Mouse (Mus musculus): ENCODE results near the gene Tmem207. TPM values are rescaled to one million over a fixed set of nuclear protein-coding genes. Genes with fewer than 3 reads are reported as not detected.
"Not testable (repeated sequence)": the region's sequence is repeated elsewhere in the genome, so short reads cannot be mapped to it uniquely, and the experiment has no call there.

Gene Tmem207
- polyA plus RNA-seq, 1 experiment from 2014 or later = not detected

DNA sequence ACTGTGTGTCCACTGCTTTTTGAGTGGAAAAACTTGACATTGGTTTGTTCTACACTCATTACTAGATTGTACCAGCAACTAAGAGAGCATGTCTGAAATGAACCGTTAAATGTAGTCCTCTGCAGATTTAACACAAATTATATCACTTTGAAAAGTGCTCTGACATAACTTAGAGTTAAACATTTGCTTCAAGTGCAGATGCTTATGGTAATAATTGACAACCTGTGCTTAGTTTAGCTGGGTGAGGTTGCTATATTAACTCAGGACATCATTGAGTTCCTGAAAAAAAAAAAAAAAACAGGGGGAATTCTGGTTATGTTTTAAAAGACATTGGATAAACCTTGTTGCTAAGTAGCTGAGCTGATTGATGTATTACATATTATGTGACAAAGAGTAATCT is 3.9 kb upstream of the Tmem207 start:
- WGBS = 73% methylated on average over 1 of the region's 1 CpGs
- Histone ChIP-seq H3K36me3 (no peaks in the 10 kb centered on the region), H3K4me2 (no peak overlapping the region), H3K9ac (no peak overlapping the region), H3K27me3 (no peaks in the 10 kb centered on the region), H3K9me3 (no peaks in the 10 kb centered on the region), H3K4me3 (no peak overlapping the region), H3K27ac (no peak overlapping the region), H3K4me1 (0 out of 2 replicates have a peak, but pooled peaks cover 4% of the 10 kb centered on the region)
- no peak for ATAC-seq (ENCODE audit: insufficient number of reproducible peaks, insufficient read depth, low FRiP score, low TSS enrichment, low read depth)

GRCm38 (mm10) chr16:26527931-26528666 is 1.5 kb upstream of the Tmem207 start:
- H3K36me3 ChIP-seq = no peaks in the 10 kb centered on the region
- H3K9me3 ChIP-seq = no peaks in the 10 kb centered on the region
- 0 out of 2 replicates have a peak, but pooled peaks have one; percentile 56 for ATAC-seq (ENCODE audit: insufficient number of reproducible peaks, insufficient read depth, low FRiP score, low TSS enrichment, low read depth)
- H3K4me3 ChIP-seq = no peak overlapping the region
- H3K4me1 ChIP-seq = peaks cover 6% of the 10 kb centered on the region; the same call in 1 of the 2 replicates
- no peak overlapping the region for H3K9ac ChIP-seq
- no peak overlapping the region for H3K4me2 ChIP-seq
- 72% methylated on average over 10 of the region's 10 CpGs for WGBS
- H3K27me3 ChIP-seq = no peaks in the 10 kb centered on the region
- H3K27ac ChIP-seq = no peak overlapping the region

GRCm38 (mm10) chr16:26525832-26526231 is 737 bp downstream of the Tmem207 start:
- H3K36me3 ChIP-seq = no peaks in the 10 kb centered on the region
- no peak overlapping the region for H3K27ac ChIP-seq
- H3K4me1 ChIP-seq = peaks cover 6% of the 10 kb centered on the region; the same call in 1 of the 2 replicates
- no peaks in the 10 kb centered on the region for H3K27me3 ChIP-seq
- H3K4me2 ChIP-seq = no peak overlapping the region
- H3K9ac ChIP-seq = no peak overlapping the region
- ATAC-seq (ENCODE audit: insufficient number of reproducible peaks, insufficient read depth, low FRiP score, low TSS enrichment, low read depth) = no peak
- H3K4me3 ChIP-seq = no peak overlapping the region
- H3K9me3 ChIP-seq = no peaks in the 10 kb centered on the region
- 85% methylated on average over 5 of the region's 5 CpGs for WGBS

- Histone ChIP-seq H3K4me1 (peaks cover 3% of the 10 kb centered on the region; the same call in 1 of the 2 replicates), H3K9me3 (no peaks in the 10 kb centered on the region), H3K27me3 (no peaks in the 10 kb centered on the region), H3K4me3 (no peak overlapping the region), H3K36me3 (no peaks in the 10 kb centered on the region), H3K27ac (no peak overlapping the region), H3K4me2 (no peak overlapping the region), H3K9ac (no peak overlapping the region)
- no peak for ATAC-seq (ENCODE audit: insufficient number of reproducible peaks, insufficient read depth, low FRiP score, low TSS enrichment, low read depth)
- WGBS = 55% methylated on average over 2 of the region's 2 CpGs
These were observed 7.0 kb downstream of the Tmem207 start for GRCm38 (mm10) chr16:26519596-26519995.

- no peaks in the 10 kb centered on the region for H3K4me1 ChIP-seq
- no peaks in the 10 kb centered on the region for H3K36me3 ChIP-seq
- H3K27ac ChIP-seq = no peak overlapping the region
- H3K27me3 ChIP-seq = no peaks in the 10 kb centered on the region
- H3K4me3 ChIP-seq = no peak overlapping the region
- ATAC-seq (ENCODE audit: insufficient number of reproducible peaks, insufficient read depth, low FRiP score, low TSS enrichment, low read depth) = no peak
- H3K4me2 ChIP-seq = no peak overlapping the region
- no peak overlapping the region for H3K9ac ChIP-seq
- no peaks in the 10 kb centered on the region for H3K9me3 ChIP-seq
- WGBS = 76% methylated on average over 4 of the region's 4 CpGs
These were observed 21.6 kb downstream of the Tmem207 start for GRCm38 (mm10) chr16:26504961-26505360.

DNA sequence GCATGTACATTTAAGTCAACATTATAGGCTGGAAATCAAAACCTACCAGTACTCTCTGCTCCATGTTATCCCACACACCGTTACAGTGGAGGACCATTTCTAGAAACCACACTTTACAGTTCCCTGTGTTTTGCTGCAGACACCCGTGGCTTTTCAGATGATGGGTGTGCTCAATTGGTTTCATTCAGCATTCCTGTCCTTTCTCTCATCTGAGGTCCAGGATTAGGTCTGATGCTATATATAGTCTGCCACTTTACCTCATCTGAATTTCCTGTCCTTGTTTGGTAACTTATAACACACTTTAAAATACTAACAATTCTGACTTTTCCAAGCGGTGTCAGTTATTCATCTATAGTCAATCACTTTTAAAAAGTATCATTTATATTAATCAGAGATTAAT is 25.8 kb downstream of the Tmem207 start:
- H3K27ac ChIP-seq = no peak overlapping the region
- no peaks in the 10 kb centered on the region for H3K36me3 ChIP-seq
- ATAC-seq (ENCODE audit: insufficient number of reproducible peaks, insufficient read depth, low FRiP score, low TSS enrichment, low read depth) = no peak
- H3K9ac ChIP-seq = no peak overlapping the region
- WGBS = 79% methylated on average over 3 of the region's 3 CpGs
- H3K27me3 ChIP-seq = no peaks in the 10 kb centered on the region
- no peak overlapping the region for H3K4me2 ChIP-seq
- H3K4me3 ChIP-seq = no peak overlapping the region
- no peaks in the 10 kb centered on the region for H3K4me1 ChIP-seq
- no peaks in the 10 kb centered on the region for H3K9me3 ChIP-seq

GRCm38 (mm10) chr16:26499705-26500104 is 26.9 kb downstream of the Tmem207 start:
- H3K4me1 ChIP-seq; H3K4me3 ChIP-seq; H3K36me3 ChIP-seq; H3K9ac ChIP-seq; H3K9me3 ChIP-seq; H3K27me3 ChIP-seq; H3K4me2 ChIP-seq; H3K27ac ChIP-seq; ATAC-seq (ENCODE audit: insufficient number of reproducible peaks, insufficient read depth, low FRiP score, low TSS enrichment, low read depth): not testable (repeated sequence)
- WGBS = 88% methylated on average over 3 of the region's 3 CpGs

DNA sequence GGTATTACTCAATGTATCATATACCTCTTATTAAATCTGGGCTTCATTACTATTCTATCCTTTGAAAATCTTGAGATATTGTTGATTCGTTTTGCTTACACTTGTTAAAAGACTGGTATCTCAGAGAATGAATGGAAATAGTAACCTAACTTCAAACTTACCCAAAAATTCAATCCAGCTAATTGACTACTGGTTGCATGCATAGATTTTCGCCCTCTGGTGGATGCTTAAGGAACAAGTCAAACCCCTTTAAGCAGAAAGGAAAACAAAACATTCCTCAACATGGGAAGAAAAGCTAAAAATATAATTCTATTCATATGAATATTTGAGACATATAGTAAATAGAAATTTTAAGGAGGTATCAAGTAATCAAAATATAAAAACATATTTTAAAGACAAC is 30.8 kb downstream of the Tmem207 start:
- Histone ChIP-seq H3K9ac (no peak overlapping the region), H3K4me1 (no peaks in the 10 kb centered on the region), H3K36me3 (no peaks in the 10 kb centered on the region), H3K9me3 (no peaks in the 10 kb centered on the region), H3K27me3 (no peaks in the 10 kb centered on the region), H3K27ac (no peak overlapping the region), H3K4me2 (no peak overlapping the region), H3K4me3 (no peak overlapping the region)
- ATAC-seq (ENCODE audit: insufficient number of reproducible peaks, insufficient read depth, low FRiP score, low TSS enrichment, low read depth) = no peak
- WGBS = 8% methylated on average over 2 of the region's 2 CpGs

GRCm38 (mm10) chr16:26471254-26471653 is 55.3 kb downstream of the Tmem207 start:
- ATAC-seq (ENCODE audit: insufficient number of reproducible peaks, insufficient read depth, low FRiP score, low TSS enrichment, low read depth) = no peak

GRCm38 (mm10) chr16:26466535-26466934 is 60.0 kb downstream of the Tmem207 start:
- no peak overlapping the region for H3K4me3 ChIP-seq
- no peaks in the 10 kb centered on the region for H3K36me3 ChIP-seq
- H3K9ac ChIP-seq = no peak overlapping the region
- ATAC-seq (ENCODE audit: insufficient number of reproducible peaks, insufficient read depth, low FRiP score, low TSS enrichment, low read depth) = no peak
- H3K27me3 ChIP-seq = no peaks in the 10 kb centered on the region
- WGBS = 91% methylated on average over 4 of the region's 4 CpGs
- H3K4me2 ChIP-seq = no peak overlapping the region
- no peaks in the 10 kb centered on the region for H3K9me3 ChIP-seq
- no peaks in the 10 kb centered on the region for H3K4me1 ChIP-seq
- H3K27ac ChIP-seq = no peak overlapping the region

More at GRCm38 (mm10) chr16:26471254-26471653, 55.3 kb downstream of the Tmem207 start:
- no peak overlapping the region for H3K4me2 ChIP-seq
- H3K4me1 ChIP-seq = no peaks in the 10 kb centered on the region
- 71% methylated on average over 4 of the region's 4 CpGs for WGBS
- no peaks in the 10 kb centered on the region for H3K36me3 ChIP-seq
- H3K9me3 ChIP-seq = no peaks in the 10 kb centered on the region
- no peaks in the 10 kb centered on the region for H3K27me3 ChIP-seq
- no peak overlapping the region for H3K27ac ChIP-seq
- H3K9ac ChIP-seq = no peak overlapping the region
- no peak overlapping the region for H3K4me3 ChIP-seq

- WGBS = 61% methylated on average over 7 of the region's 7 CpGs
- H3K9me3 ChIP-seq = no peaks in the 10 kb centered on the region
- no peaks in the 10 kb centered on the region for H3K36me3 ChIP-seq
- no peak within 1 kb of the TSS for H3K9ac ChIP-seq
- ATAC-seq (ENCODE audit: insufficient number of reproducible peaks, insufficient read depth, low FRiP score, low TSS enrichment, low read depth) = no peak
- H3K4me2 ChIP-seq = no peak within 1 kb of the TSS
- H3K27me3 ChIP-seq = no peaks in the 10 kb centered on the region
- H3K27ac ChIP-seq = no peak within 1 kb of the TSS
- no peaks in the 10 kb centered on the region for H3K4me1 ChIP-seq
- H3K4me3 ChIP-seq = no peak within 1 kb of the TSS
These were observed 63.7 kb downstream of the Tmem207 start, which contains the start of gene Cldn16 for GRCm38 (mm10) chr16:26462835-26463234. Gene Cldn16, plus strand, starts transcription at chr16:26463135.

DNA sequence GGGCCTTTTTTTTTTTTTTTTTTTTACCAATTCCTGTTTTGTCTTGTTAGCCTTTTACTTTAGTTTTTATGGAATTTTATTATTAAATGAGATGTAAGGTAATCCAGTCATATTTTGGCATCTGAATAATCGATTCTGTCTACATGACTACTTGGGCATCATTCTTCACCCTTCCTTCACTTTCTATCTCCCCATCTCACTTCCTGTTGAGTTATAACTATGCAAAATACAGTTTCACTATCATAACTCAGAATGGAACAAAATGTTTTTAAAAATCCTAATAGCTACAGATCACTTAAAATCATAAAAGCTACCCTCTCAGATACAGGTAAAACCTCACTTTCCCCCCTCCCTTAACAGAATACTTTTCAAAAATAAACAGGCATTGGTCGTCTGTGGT is 70.4 kb downstream of the Tmem207 start:
- H3K27me3 ChIP-seq = no peaks in the 10 kb centered on the region
- WGBS = 84% methylated on average over 2 of the region's 2 CpGs

More for the DNA sequence above, 70.4 kb downstream of the Tmem207 start:
- Histone ChIP-seq H3K4me1 (no peaks in the 10 kb centered on the region), H3K9ac (no peak overlapping the region), H3K36me3 (no peaks in the 10 kb centered on the region), H3K27ac (no peak overlapping the region), H3K4me3 (no peak overlapping the region), H3K9me3 (no peaks in the 10 kb centered on the region), H3K4me2 (no peak overlapping the region)
- no peak for ATAC-seq (ENCODE audit: insufficient number of reproducible peaks, insufficient read depth, low FRiP score, low TSS enrichment, low read depth)

All from embryonic facial prominence, embryonic 13.5 days (tissue).